Mouse (Mus musculus) C2C12 (cell line): ENCODE results near the gene Dpp8. TPM values are rescaled to one million over a fixed set of nuclear protein-coding genes. Genes with fewer than 3 reads are reported as not detected.

Experiments
- H3K27me3 ChIP-seq: one replicate; pipeline ENCODE4 v1.6.1; 2011; ENCODE audit not compliant: control insufficient read depth, insufficient read depth, insufficient read length
- H3K36me3 ChIP-seq: one replicate; pipeline ENCODE4 v1.6.1; 2011; ENCODE audit not compliant: control insufficient read depth, insufficient read depth
- H3K4me3 ChIP-seq: one replicate; pipeline ENCODE4 v1.5.1; 2011; ENCODE audit warnings: mild to moderate bottlenecking, control low read depth; ENCODE audit not compliant: poor library complexity, insufficient read depth, severe bottlenecking
- H3K79me2 ChIP-seq: one replicate; pipeline ENCODE4 v1.6.1; 2011; ENCODE audit not compliant: control insufficient read depth, insufficient read depth
- H3K79me3 ChIP-seq: one replicate; pipeline ENCODE4 v1.6.1; 2011; ENCODE audit warnings: low read depth, control low read depth
- H3ac ChIP-seq: one replicate; pipeline ENCODE3; 2011; ENCODE audit warnings: low read depth; ENCODE audit not compliant: control insufficient read depth, insufficient read length
- CEBPB ChIP-seq: IDR thresholded peaks from one replicate; pipeline ENCODE4 v1.6.1; 2011; ENCODE audit warnings: low read depth, mild to moderate bottlenecking, control low read depth, moderate library complexity
- CTCF ChIP-seq: IDR thresholded peaks from one replicate; pipeline ENCODE4 v1.5.1; 2011; ENCODE audit not compliant: control insufficient read depth, insufficient read depth, insufficient read length
- FOSL1 ChIP-seq: IDR thresholded peaks from one replicate; pipeline ENCODE4 v1.8.0; 2011; ENCODE audit warnings: mild to moderate bottlenecking, low read length; ENCODE audit not compliant: poor library complexity, insufficient read depth, severe bottlenecking
- MAX ChIP-seq: IDR thresholded peaks from one replicate; pipeline ENCODE4 v1.6.1; 2011; ENCODE audit warnings: mild to moderate bottlenecking, control low read depth
- MYOD1 ChIP-seq: IDR thresholded peaks from one replicate; pipeline ENCODE4 v1.6.1; 2011; ENCODE audit warnings: low read depth; ENCODE audit not compliant: control insufficient read depth, insufficient read length
- MYOG ChIP-seq: IDR thresholded peaks from one replicate; pipeline ENCODE4 v1.6.1; 2011; ENCODE audit not compliant: control insufficient read depth, insufficient read length; ENCODE audit errors: extremely low read depth
- USF1 ChIP-seq: IDR thresholded peaks from one replicate; pipeline ENCODE4 v1.6.1; 2011; ENCODE audit warnings: low read depth, mild to moderate bottlenecking, control low read depth, moderate library complexity
- polyA plus RNA-seq: library from polyadenylated mRNA; unstranded; fragments of >200 nt; fragmentation: generic; extraction: Trizol; gene quantifications from one replicate; pipeline ENCODE4 v1.2.1, GENCODE M21; 2012; ENCODE audit warnings: missing spikeins

Dpp8 gene
- polyA plus RNA-seq, 1 experiment: 15.5 TPM

DNA sequence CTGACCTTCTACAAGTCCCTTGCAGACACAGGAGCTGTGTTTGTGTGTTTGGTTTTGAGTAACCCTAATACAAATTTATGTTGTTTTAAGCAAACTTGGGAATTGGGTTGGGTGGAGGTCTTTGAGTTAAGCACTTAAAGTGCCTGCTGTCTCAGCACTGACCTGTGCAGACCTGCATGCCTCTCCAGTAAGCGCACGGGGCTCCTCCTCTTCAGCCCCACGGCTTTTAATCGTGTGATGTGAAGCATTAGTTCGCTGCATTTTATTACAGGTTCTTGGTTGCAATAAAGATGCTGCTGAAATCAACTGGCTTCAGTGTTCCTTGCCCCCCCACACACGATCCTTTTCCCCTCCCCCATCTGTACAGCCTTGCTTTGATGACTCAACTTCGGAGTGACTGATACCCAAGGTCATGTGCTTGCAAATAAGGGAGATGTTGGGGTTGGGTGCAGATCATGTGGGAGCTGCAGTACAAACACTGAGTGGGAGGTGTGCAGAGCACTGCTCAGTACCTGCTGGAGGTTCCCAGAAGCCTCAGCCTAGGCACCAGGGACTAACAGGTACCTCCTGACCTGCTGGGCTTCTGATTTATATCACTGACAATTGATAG is 52.1 kb downstream of the Dpp8 start:
- no peaks in the 10 kb centered on the region for H3K27me3 ChIP-seq
- no peak overlapping the region for H3ac ChIP-seq
- H3K36me3 ChIP-seq: peaks cover 27% of the 10 kb centered on the region
- TF ChIP-seq MAX (no peak), USF1 (peak; percentile 5), MYOG (no peak), MYOD1 (no peak), FOSL1 (no peak), CEBPB (no peak)
- H3K4me3 ChIP-seq: no peak overlapping the region
- H3K79me3 ChIP-seq: no peaks in the 10 kb centered on the region
- no peaks in the 10 kb centered on the region for H3K79me2 ChIP-seq

DNA sequence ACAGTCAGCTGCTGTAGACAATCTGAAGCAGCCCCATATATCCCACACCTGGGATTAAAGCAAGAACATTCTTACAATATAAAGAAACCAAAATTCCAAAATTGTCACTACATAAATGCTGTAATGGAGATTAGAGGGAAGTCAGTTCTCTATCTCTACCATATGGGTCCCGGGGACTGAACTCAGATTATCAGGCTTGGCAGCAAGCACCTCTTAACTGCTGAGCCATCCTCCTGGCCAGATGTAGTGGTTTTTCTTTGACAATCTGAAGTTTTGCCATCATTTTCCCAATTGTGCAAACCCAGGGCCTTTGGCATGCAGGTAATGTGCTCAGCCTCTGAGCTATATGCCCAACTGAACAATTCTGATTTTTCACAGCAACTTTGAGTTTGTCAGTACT is 53.1 kb downstream of the Dpp8 start:
- Histone ChIP-seq H3K79me2 (no peaks in the 10 kb centered on the region), H3K27me3 (no peaks in the 10 kb centered on the region), H3K36me3 (peaks cover 18% of the 10 kb centered on the region), H3K4me3 (no peak overlapping the region), H3K79me3 (no peaks in the 10 kb centered on the region), H3ac (no peak overlapping the region)
- TF ChIP-seq MAX: no peak

DNA sequence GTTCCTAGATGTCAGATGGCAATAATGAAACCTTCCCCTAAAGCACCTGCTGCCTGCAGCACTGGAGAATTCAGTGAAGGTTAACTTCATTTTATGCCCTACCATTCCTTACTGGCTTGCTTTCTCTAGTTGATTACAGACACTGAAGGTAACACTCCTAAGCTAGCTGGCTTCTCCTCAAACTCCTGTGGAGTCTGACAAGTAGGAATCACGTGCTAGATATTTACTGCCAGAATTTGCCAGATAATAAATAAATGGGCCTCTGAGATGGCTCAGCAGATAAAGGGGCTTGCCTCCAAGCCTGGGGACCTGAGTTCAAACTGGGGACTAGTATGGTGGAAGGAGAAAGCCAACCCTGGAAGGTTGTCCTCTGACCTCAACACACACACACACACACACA is 54.6 kb downstream of the Dpp8 start:
- H3ac ChIP-seq: no peak overlapping the region
- H3K79me3 ChIP-seq: no peaks in the 10 kb centered on the region
- no peaks in the 10 kb centered on the region for H3K79me2 ChIP-seq
- no peaks in the 10 kb centered on the region for H3K27me3 ChIP-seq
- H3K4me3 ChIP-seq: no peak overlapping the region
- TF ChIP-seq CTCF: no peak
- TF ChIP-seq FOSL1: no peak
- no peak for TF ChIP-seq CEBPB
- TF ChIP-seq MYOG: no peak
- no peak for TF ChIP-seq USF1
- H3K36me3 ChIP-seq: peaks cover 4% of the 10 kb centered on the region

DNA sequence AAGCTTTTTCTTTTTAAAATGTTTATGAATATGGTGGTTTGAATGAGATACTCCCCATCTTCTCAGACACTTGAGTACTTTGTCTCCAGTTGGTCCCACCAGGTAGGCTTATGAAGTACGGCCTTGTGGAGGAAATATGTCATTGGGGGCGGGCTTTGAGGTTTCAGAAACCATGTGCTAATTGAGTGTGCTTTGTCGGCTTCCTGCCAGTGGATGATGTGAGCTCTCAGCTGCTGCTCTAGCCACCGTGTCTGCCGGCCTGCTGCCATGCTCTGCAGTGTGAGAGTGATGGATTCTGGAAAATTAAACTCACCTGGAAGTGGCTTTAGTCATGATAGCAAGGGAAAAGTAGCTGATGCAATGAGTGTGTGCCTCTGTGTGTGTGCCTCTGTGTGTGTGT is 55.3 kb downstream of the Dpp8 start:
- no peaks in the 10 kb centered on the region for H3K79me2 ChIP-seq
- H3K27me3 ChIP-seq: no peaks in the 10 kb centered on the region
- no peaks in the 10 kb centered on the region for H3K79me3 ChIP-seq
- no peak overlapping the region for H3ac ChIP-seq
- no peaks in the 10 kb centered on the region for H3K36me3 ChIP-seq
- TF ChIP-seq USF1: no peak
- no peak overlapping the region for H3K4me3 ChIP-seq

DNA sequence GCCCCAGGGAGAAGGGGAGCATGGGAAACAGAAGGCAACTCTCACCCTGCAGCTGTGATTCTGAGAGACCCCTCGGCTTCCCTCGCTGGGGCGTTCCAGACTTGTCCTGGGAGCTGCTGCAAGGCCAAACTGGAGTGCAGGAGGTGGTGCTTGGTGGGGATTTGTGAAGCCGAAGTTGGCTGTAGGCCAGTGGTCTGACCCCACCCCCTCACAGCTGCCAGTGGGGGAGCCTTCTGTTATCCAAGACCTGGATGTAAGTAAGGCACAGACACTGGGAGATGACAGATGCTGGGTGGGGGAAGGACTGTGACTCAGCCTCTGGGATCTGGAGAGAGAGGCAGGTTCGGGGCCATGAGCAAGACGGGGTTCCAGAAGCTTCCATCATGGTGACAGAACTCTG is 62.0 kb downstream of the Dpp8 start:
- Histone ChIP-seq H3K36me3 (no peaks in the 10 kb centered on the region), H3K79me3 (no peaks in the 10 kb centered on the region), H3ac (no peak overlapping the region), H3K4me3 (no peak overlapping the region), H3K27me3 (no peaks in the 10 kb centered on the region), H3K79me2 (no peaks in the 10 kb centered on the region)
- TF ChIP-seq CEBPB: no peak

DNA sequence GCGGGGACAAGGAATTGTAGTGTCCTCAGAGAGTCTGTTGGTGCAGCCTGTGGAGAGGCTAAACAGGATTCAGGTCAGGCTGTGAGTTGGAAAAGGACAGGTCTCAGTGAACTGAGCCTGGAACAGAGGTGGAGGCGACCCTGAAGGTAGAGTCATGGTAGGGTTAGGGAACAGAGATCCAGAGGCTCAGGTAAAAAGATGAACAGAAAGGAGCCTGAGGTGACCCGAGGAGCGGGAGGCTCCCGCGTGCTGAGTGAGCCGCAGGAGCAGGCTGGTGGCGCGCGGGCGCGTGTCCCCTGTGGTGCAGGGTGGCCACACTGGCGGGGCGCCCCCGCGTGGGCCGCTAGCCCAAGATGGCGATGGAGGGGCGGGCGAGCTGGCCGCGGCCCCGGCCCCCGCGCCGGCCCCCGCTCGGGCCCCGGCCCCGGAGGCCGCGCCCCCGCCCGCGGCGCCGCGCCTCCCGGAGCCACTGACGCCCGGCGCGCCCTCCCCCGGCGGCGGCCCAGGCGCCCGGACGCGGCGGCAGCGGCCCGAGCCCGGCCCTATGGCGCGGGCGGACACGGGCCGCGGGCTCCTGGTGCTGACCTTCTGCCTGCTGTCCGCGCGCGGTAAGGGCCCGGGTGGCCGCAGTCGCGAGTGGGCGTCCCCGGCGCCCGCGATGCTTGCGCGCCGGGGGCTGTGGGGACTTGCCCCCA is 68.9 kb downstream of the Dpp8 start, which contains the start of gene Igdcc4:
Gene Igdcc4 (plus strand): TSS at position 496 of the 695 bp plus-strand sequence.
- TF ChIP-seq CEBPB (no peak), MYOD1 (no peak), FOSL1 (no peak), MAX (no peak), CTCF (no peak), MYOG (no peak), USF1 (no peak)
- peak within 1 kb of the TSS; percentile 25 for H3ac ChIP-seq

More for the DNA sequence above, 68.9 kb downstream of the Dpp8 start, which contains the start of gene Igdcc4:
- Histone ChIP-seq H3K27me3 (no peaks in the 10 kb centered on the region), H3K79me3 (no peaks in the 10 kb centered on the region), H3K36me3 (no peaks in the 10 kb centered on the region), H3K79me2 (no peaks in the 10 kb centered on the region), H3K4me3 (peak within 1 kb of the TSS; percentile 14)
